Mouse (Mus musculus) embryonic facial prominence, embryonic 13.5 days (tissue): ENCODE measurements around the gene Arhgef16. TPM values are rescaled to one million over a fixed set of nuclear protein-coding genes. Genes with fewer than 3 reads are reported as not detected.
A peak's percentile ranks its signal among the peaks of the same experiment; 100 is the strongest.

ENCODE experiments used
- ATAC-seq: fragments of 200-750 bp; cut with Nextera tagmentation; 2 replicates; pipeline ENCODE4 v1.8.0; 2017; ENCODE audit warnings: low read depth; ENCODE audit not compliant: insufficient number of reproducible peaks, insufficient read depth, low FRiP score, low TSS enrichment
- H3K27ac ChIP-seq: fragments of 300-500 bp; sonication (generic); 2 replicates; pipeline ENCODE4 v1.5.1; 2015; ENCODE audit warnings: moderate library complexity, mild to moderate bottlenecking, inconsistent platforms
- H3K27me3 ChIP-seq: fragments of 300-500 bp; sonication (generic); 2 replicates; pipeline ENCODE4 v1.6.1; 2015; ENCODE audit warnings: mild to moderate bottlenecking, inconsistent platforms
- H3K36me3 ChIP-seq: fragments of 300-500 bp; sonication (generic); 2 replicates; pipeline ENCODE4 v1.6.1; 2015; ENCODE audit warnings: mild to moderate bottlenecking, inconsistent platforms
- H3K4me1 ChIP-seq: fragments of 300-500 bp; sonication (generic); 2 replicates; pipeline ENCODE4 v1.6.1; 2015; ENCODE audit warnings: inconsistent platforms
- H3K4me2 ChIP-seq: fragments of 300-500 bp; sonication (generic); 2 replicates; pipeline ENCODE4 v1.6.1; 2015; ENCODE audit warnings: moderate library complexity, mild to moderate bottlenecking, inconsistent platforms
- H3K4me3 ChIP-seq: fragments of 300-500 bp; sonication (generic); 2 replicates; pipeline ENCODE4 v1.5.1; 2015; ENCODE audit warnings: mild to moderate bottlenecking, inconsistent platforms
- H3K9ac ChIP-seq: fragments of 300-500 bp; sonication (generic); 2 replicates; pipeline ENCODE4 v1.6.1; 2015; ENCODE audit warnings: mild to moderate bottlenecking, inconsistent platforms
- H3K9me3 ChIP-seq: fragments of 300-500 bp; sonication (generic); 2 replicates; pipeline ENCODE4 v1.6.1; 2016; ENCODE audit warnings: inconsistent platforms
- WGBS: fragments of 180-500 bp; shearing (Covaris S2); methylation state at CpG from one replicate; pipeline ENCODE4 v1.1.7; 2015; ENCODE audit warnings: mixed read lengths; 5-methylcytosine and 5-hydroxymethylcytosine counted together
- polyA plus RNA-seq: library from polyadenylated mRNA; unstranded; fragments of >200 nt; fragmentation: Nextera tagmentation; extraction: Ambion mirVana; gene quantifications from 2 replicates; pipeline ENCODE4 v1.2.1, GENCODE M21; 2015

Gene Arhgef16
- polyA plus RNA-seq, 1 experiment from 2014 or later = 7.7 TPM

GRCm38 (mm10) chr4:154246115-154247040, 55.1 kb downstream of the Arhgef16 start:
- no peak overlapping the region for H3K4me3 ChIP-seq
- H3K9me3 ChIP-seq = no peaks in the 10 kb centered on the region
- no peak for ATAC-seq
- peaks cover 34% of the 10 kb centered on the region for H3K36me3 ChIP-seq
- H3K4me2 ChIP-seq = peak overlapping the region; percentile 38
- peaks cover 64% of the 10 kb centered on the region for H3K4me1 ChIP-seq
- no peaks in the 10 kb centered on the region for H3K27me3 ChIP-seq
- H3K9ac ChIP-seq = no peak overlapping the region
- H3K27ac ChIP-seq = peak overlapping the region; percentile 89
- 11% methylated on average over 19 of the region's 19 CpGs for WGBS

GRCm38 (mm10) chr4:154245342-154245741, 56.1 kb downstream of the Arhgef16 start:
- no peak overlapping the region for H3K4me3 ChIP-seq
- peaks cover 27% of the 10 kb centered on the region for H3K36me3 ChIP-seq
- H3K9ac ChIP-seq = 0 out of 2 replicates have a peak overlapping the region, but pooled peaks have one; percentile 40
- ATAC-seq = no peak
- 47% methylated on average over 7 of the region's 7 CpGs for WGBS
- H3K4me1 ChIP-seq = peaks cover 73% of the 10 kb centered on the region
- H3K27me3 ChIP-seq = no peaks in the 10 kb centered on the region
- H3K27ac ChIP-seq = peak overlapping the region; percentile 89
- peak overlapping the region; percentile 42 for H3K4me2 ChIP-seq
- no peaks in the 10 kb centered on the region for H3K9me3 ChIP-seq

GRCm38 (mm10) chr4:154240608-154241007, 60.9 kb downstream of the Arhgef16 start:
- H3K4me2 ChIP-seq = 0 out of 2 replicates have a peak overlapping the region, but pooled peaks have one; percentile 76
- H3K27ac ChIP-seq = no peak overlapping the region
- 0 out of 2 replicates have a peak overlapping the region, but pooled peaks have one; percentile 16 for H3K9ac ChIP-seq
- peaks cover 26% of the 10 kb centered on the region for H3K36me3 ChIP-seq
- no peak overlapping the region for H3K4me3 ChIP-seq
- WGBS = 65% methylated on average over 11 of the region's 11 CpGs
- no peaks in the 10 kb centered on the region for H3K27me3 ChIP-seq
- ATAC-seq = no peak
- peaks cover 80% of the 10 kb centered on the region for H3K4me1 ChIP-seq
- 0 out of 2 replicates have a peak, but pooled peaks cover 3% of the 10 kb centered on the region for H3K9me3 ChIP-seq

GRCm38 (mm10) chr4:154239199-154239598, 62.3 kb downstream of the Arhgef16 start:
- no peak for ATAC-seq
- H3K27me3 ChIP-seq = no peaks in the 10 kb centered on the region
- H3K4me3 ChIP-seq = peak overlapping the region; percentile 47
- H3K9ac ChIP-seq = peak overlapping the region; percentile 54
- 83% methylated on average over 8 of the region's 8 CpGs for WGBS
- 0 out of 2 replicates have a peak, but pooled peaks cover 3% of the 10 kb centered on the region for H3K9me3 ChIP-seq
- peaks cover 81% of the 10 kb centered on the region for H3K4me1 ChIP-seq
- H3K36me3 ChIP-seq = peaks cover 20% of the 10 kb centered on the region
- peak overlapping the region; percentile 55 for H3K27ac ChIP-seq
- peak overlapping the region; percentile 76 for H3K4me2 ChIP-seq

GRCm38 (mm10) chr4:154237306-154237705, 64.2 kb downstream of the Arhgef16 start:
- WGBS = under 1% methylated on average over 9 of the region's 9 CpGs
- peak overlapping the region; percentile 47 for H3K4me3 ChIP-seq
- ATAC-seq = peak; percentile 73
- no peaks in the 10 kb centered on the region for H3K27me3 ChIP-seq
- H3K9me3 ChIP-seq = 0 out of 2 replicates have a peak, but pooled peaks cover 3% of the 10 kb centered on the region
- H3K4me2 ChIP-seq = peak overlapping the region; percentile 76
- H3K9ac ChIP-seq = peak overlapping the region; percentile 75
- peak overlapping the region; percentile 95 for H3K27ac ChIP-seq
- peaks cover 4% of the 10 kb centered on the region for H3K36me3 ChIP-seq
- peaks cover 89% of the 10 kb centered on the region for H3K4me1 ChIP-seq

GRCm38 (mm10) chr4:154236893-154237292, 64.6 kb downstream of the Arhgef16 start:
- Histone ChIP-seq H3K4me1 (peaks cover 93% of the 10 kb centered on the region), H3K27me3 (no peaks in the 10 kb centered on the region), H3K9ac (peak overlapping the region; percentile 75), H3K27ac (peak overlapping the region; percentile 95), H3K4me2 (peak overlapping the region; percentile 76), H3K4me3 (peak overlapping the region; percentile 47), H3K36me3 (0 out of 2 replicates have a peak, but pooled peaks cover 3% of the 10 kb centered on the region), H3K9me3 (0 out of 2 replicates have a peak, but pooled peaks cover 3% of the 10 kb centered on the region)
- ATAC-seq = peak; percentile 34; the same call in 1 of the 2 replicates
- WGBS = 9% methylated on average over 10 of the region's 10 CpGs

GRCm38 (mm10) chr4:154236001-154236400, 65.5 kb downstream of the Arhgef16 start:
- H3K4me3 ChIP-seq = no peak overlapping the region
- no peak overlapping the region for H3K9ac ChIP-seq
- H3K27ac ChIP-seq = peak overlapping the region; percentile 95
- H3K4me1 ChIP-seq = peaks cover 99% of the 10 kb centered on the region
- H3K9me3 ChIP-seq = 0 out of 2 replicates have a peak, but pooled peaks cover 3% of the 10 kb centered on the region
- no peaks in the 10 kb centered on the region for H3K27me3 ChIP-seq
- H3K36me3 ChIP-seq = no peaks in the 10 kb centered on the region
- 0 out of 2 replicates have a peak, but pooled peaks have one; percentile 48 for ATAC-seq
- WGBS = 51% methylated on average over 3 of the region's 3 CpGs
- H3K4me2 ChIP-seq = peak overlapping the region; percentile 76; the same call in 1 of the 2 replicates

- 52% methylated on average over 4 of the region's 4 CpGs for WGBS
- no peak overlapping the region for H3K9ac ChIP-seq
- H3K27ac ChIP-seq = peak overlapping the region; percentile 56
- no peak overlapping the region for H3K4me3 ChIP-seq
- no peaks in the 10 kb centered on the region for H3K27me3 ChIP-seq
- no peak for ATAC-seq
- peaks cover 82% of the 10 kb centered on the region for H3K4me1 ChIP-seq
- no peaks in the 10 kb centered on the region for H3K36me3 ChIP-seq
- no peak overlapping the region for H3K4me2 ChIP-seq
- H3K9me3 ChIP-seq = no peaks in the 10 kb centered on the region
Observed at GRCm38 (mm10) chr4:154232295-154232694, 69.2 kb downstream of the Arhgef16 start.

GRCm38 (mm10) chr4:154231380-154231779, 70.1 kb downstream of the Arhgef16 start:
- H3K27ac ChIP-seq = no peak overlapping the region
- H3K27me3 ChIP-seq = no peaks in the 10 kb centered on the region
- WGBS = 78% methylated on average over 7 of the region's 7 CpGs
- no peak overlapping the region for H3K4me3 ChIP-seq
- H3K36me3 ChIP-seq = no peaks in the 10 kb centered on the region
- H3K9me3 ChIP-seq = no peaks in the 10 kb centered on the region
- ATAC-seq = no peak
- peaks cover 82% of the 10 kb centered on the region for H3K4me1 ChIP-seq
- H3K4me2 ChIP-seq = no peak overlapping the region
- no peak overlapping the region for H3K9ac ChIP-seq

GRCm38 (mm10) chr4:154229569-154229968, 71.9 kb downstream of the Arhgef16 start:
- Histone ChIP-seq H3K27me3 (no peaks in the 10 kb centered on the region), H3K9ac (no peak overlapping the region), H3K9me3 (no peaks in the 10 kb centered on the region), H3K27ac (no peak overlapping the region), H3K36me3 (no peaks in the 10 kb centered on the region), H3K4me2 (no peak overlapping the region), H3K4me3 (no peak overlapping the region), H3K4me1 (peaks cover 82% of the 10 kb centered on the region)
- no peak for ATAC-seq
- WGBS = 91% methylated on average over 9 of the region's 9 CpGs
